Mouse (Mus musculus): Measurements from ENCODE around the gene Slc22a20.

Gene Slc22a20

DNA sequence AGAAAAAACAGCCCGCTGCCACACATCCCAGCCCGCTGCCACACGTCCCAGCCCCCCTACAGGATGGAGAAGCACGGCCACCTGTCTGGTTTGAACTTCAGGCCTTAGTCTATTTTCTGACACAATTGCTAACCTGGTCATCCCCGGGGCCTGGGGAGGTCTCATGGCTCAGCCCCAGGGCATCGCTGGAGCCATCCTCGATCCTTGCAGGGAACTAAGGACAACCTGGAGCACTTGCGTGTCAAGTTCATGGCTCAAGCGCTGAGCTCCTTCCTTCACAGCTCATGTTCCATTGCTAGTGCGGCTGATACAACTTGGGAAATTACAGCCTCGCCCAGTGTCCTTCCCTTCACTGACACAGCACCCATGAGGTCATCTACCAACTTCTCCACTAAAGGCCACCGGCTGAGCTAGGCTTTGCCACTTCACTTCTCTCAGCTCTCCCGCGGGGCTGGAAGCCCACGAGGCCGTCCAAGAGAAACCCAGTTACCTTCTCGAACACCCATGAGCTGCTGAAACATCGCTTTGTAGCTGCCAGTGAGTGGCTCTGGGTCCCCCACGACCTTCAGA lies 32.7 kb downstream of the Slc22a20 start:
- no peak for DNase-seq (ENCODE audit: low read depth in 1 of 2, low spot score in 2 of 2)

DNA sequence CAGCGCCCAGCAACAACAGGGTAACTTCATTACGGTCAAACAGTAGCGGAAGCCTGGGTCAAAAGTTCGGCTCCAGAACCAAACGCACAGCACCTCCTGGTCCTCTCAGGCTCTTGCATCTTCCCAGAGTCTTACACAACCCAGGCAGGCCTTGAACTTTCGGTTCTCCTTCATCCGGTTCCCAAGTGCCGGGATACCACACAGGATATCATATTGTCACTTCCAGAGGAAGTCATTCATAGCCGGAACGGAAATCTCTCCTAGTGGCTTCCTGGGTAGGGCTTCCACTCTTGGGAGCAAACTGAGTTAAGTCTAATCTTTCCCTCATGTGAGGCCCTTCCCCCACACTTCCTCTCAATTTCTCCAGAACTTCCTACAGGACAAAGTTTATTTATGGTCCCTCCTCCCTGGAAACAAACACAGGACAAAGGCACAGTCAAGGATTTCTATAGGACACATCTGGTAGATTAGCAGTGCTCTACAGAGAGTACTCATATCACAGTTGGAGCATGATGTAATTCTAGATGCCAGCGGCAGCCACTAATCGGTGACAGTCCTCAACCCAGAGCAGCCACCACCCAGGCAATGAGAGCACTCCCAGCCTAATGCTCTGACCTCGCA lies 33.8 kb downstream of the Slc22a20 start:
- peak; percentile 42 to 63 for DNase-seq (ENCODE audit: low read depth in 1 of 2, low spot score in 2 of 2)

DNA sequence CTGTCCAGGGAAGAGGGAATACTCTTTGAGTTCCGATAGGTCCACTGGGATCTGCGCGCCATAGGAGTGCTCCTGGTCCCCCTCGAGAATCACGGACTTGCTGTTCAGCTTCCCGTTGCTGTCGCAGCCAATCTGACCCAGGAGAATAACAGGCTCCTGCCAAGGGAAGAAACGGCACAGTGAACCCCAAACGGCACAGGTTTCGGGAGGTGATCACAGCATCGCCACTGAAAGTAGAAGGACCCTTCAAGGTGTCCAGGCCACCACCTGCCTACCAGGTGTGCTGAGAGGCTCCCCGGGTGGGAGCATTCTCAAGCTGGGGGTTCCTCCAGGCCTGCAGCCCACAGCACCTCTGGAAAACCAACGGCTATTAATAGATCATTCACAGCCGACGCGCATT lies 34.3 kb downstream of the Slc22a20 start:
- DNase-seq (ENCODE audit: low read depth in 1 of 2, low spot score in 2 of 2), result no peak

DNA sequence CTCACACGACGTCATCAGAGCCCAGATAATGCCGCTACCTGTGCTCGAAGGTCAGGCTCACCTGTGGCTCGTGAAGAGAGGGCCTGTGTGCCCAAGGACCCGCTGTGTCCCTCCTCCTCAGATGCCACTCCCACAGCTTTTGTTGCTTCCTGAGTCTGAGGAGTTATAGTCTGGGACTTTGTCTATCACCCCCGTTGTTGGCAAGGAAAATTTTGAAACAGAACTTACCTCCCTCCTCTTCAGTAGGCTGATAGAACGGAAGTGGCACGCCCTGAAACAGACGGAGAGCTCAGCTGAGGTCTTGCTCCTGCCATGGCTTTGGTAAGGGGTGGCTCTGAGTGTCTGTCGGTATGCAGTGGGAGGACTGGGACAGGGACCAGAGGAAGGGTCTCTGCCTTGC lies 35.7 kb downstream of the Slc22a20 start:
- DNase-seq (ENCODE audit: low read depth in 1 of 2, low spot score in 2 of 2), result no peak

DNA sequence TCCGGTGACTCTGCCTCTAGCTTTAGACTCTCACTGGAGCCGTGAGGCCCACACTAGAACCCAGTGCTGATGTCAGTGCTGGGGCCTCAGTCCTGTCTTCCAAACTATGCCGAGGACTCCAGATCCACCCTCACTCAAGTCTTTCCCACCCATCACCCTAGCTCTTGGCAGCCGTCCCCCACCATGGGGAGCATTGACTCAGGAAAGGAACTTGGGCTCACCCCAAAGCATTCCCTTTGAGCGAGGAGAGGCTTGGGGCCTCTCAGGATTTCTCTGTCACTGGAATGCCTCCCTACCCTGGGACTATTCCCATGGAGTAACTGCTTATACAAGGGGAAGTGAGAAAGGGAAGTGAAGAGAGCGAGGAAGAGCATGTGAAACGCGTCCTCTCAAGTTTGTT lies 40.1 kb downstream of the Slc22a20 start:
- DNase-seq (ENCODE audit: low read depth in 1 of 2, low spot score in 2 of 2), result peak in 1 of 2 experiments; percentile 52

DNA sequence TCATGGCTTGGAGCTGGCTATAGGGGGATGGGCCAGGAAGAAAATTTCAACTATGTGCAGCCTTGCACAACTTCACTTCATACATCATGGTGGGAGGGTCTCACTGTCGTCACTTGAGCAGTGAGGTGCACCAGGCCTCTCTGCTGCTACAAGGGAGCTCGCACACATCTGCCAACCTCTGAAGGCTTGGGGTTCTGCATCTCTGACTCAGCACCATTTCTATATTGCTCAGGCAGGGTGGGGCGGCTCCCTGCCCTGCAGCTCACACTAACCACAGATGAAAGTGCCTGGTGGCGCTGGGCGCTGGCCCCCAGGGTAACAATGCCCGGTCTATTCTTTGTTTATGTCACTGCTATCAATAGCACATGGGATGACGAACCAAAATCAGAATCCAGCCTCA lies 40.9 kb downstream of the Slc22a20 start:
- DNase-seq (ENCODE audit: low read depth in 1 of 2, low spot score in 2 of 2), result peak; percentile 48 to 74

DNA sequence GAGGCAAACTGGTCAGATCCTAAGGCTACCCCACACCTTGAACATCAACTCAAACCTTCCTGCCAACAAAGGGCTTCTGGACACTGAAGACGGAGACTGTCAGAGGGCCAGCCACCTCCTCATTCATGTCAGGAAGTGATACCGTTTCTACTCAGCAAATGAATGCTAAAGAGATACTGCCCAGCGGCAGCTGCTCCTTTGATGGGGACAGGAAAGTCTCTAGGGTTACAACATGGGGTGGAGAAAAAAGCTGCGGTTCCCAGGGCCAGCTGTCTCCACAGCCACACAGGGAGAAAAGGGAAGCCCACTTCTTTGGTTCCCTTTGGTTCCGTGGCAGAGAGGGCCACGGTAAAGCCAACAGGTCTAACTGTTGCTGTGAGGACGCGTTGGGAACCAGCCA lies 41.8 kb downstream of the Slc22a20 start:
- peak; percentile 46 to 62 for DNase-seq (ENCODE audit: low read depth in 1 of 2, low spot score in 2 of 2)

DNA sequence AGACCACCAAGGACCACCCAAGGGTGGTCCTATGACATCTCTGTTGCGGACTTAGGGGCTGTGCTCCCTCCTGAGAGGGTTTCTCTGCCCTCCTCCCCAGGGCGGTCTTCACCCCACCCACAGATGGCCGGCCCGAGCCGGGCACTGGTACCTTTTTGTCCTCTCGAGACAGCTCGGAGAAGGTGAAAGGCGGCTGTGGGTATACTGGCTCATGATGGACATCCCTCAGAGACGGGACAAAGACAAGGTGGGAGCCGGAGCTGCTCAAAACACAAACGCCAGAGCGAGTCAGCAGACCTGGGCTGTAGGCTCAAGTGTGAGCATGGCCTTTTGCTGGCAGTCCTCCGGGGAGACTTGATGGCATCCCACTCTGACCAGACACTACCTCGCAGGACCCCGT lies 42.5 kb downstream of the Slc22a20 start:
- no peak for DNase-seq (ENCODE audit: low read depth in 1 of 2, low spot score in 2 of 2)

DNA sequence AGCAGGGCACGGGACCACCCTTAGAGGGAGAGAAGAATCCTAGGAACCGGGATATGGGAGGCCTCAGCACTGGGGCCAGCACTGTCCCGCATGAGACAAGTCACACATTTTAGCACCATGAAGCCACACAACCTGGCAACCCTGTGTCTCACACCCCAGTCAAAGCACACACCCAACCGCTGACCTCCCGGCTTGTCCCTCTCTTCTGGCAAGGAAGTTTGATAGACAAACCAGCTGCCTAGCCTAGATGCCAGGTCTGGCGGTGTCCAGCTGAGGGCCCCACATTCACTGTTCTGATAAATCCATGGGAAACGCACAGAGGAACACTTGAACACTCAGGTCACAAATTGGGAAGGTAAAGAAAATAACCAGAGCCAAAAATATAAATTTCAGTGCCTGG lies 43.4 kb downstream of the Slc22a20 start:
- no peak for DNase-seq (ENCODE audit: low read depth in 1 of 2, low spot score in 2 of 2)

DNA sequence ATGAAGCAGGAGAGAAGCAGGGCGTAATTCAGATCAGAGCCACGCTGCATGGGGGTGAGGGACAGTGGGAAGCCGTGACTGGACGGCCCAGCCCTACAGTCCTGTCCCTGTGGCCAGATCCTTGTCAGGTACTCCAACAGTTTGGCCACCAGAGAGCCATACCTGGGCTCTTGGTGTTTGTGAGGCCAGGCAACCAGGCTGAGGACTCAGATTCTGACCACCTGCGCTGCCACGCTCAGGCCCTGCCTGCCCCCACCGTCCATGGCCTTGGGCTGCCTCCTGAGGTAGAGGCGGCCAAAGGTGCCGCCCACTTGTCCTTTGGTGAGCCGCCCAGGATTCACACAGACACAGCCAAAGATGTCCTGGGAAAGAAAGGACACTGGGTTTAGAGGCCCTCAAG lies 45.3 kb downstream of the Slc22a20 start:
- no peak for DNase-seq (ENCODE audit: low read depth in 1 of 2, low spot score in 2 of 2)

DNA sequence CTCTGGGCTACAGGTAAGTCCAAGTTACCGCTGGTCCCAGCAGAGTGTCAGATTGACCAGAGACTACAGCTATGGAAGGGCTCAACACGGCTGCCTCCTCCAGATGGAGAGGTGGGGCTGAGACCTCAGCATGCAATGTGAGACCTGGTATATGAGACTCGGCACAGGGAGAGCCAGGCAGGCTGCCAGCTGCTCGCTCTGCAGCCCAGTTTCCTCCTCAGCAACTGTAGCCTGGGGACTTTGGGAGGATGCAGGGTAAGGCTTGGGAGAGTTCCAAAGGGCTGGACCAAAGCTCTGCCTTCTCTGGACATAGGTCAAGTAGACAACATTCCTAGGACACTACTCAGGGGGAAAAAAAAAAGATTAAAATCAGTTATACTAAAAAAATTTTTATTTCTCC lies 45.8 kb downstream of the Slc22a20 start:
- no peak for DNase-seq (ENCODE audit: low read depth in 1 of 2, low spot score in 2 of 2)

DNA sequence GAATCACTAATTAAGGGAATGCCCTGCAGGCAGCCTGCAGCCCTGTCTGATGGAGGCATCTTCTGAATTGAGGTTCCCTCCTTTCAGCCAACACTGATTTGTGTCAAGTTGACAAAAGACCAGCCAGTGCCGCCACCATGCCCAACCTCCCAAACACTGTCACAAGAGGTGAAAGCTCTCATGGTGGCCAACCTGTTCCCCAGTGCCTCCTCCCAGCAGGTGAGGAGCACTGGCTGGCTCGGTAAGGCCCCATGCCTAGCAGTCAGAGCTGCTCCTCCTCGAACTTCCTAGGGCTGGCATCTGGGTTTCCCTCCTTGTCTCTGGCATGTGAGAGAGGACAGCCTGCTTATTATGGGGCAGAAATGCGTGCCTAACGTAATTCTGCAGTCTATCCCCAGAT lies 46.2 kb downstream of the Slc22a20 start:
- DNase-seq (ENCODE audit: low read depth in 1 of 2, low spot score in 2 of 2), result no peak

DNA sequence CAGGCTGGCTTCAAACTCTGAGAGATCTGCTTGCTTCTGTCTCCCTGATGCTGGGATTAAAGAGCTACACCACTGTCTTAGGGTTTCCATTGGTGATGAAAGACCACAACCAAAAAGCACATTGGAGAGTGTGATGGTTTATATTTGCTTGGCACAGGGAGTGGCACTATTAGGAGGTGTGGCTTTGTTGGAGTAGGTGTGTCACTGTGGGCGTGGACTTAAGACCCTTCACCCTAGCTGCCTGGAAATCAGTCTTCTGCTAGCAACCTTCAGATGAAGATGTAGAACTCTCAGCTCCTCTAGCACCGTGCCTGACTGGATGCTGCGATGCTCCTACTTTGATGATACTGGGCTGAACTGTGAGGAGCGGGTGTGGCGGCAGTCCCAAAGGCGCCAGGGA lies 47.4 kb downstream of the Slc22a20 start:
- DNase-seq (ENCODE audit: low read depth in 1 of 2, low spot score in 2 of 2), result no peak

DNA sequence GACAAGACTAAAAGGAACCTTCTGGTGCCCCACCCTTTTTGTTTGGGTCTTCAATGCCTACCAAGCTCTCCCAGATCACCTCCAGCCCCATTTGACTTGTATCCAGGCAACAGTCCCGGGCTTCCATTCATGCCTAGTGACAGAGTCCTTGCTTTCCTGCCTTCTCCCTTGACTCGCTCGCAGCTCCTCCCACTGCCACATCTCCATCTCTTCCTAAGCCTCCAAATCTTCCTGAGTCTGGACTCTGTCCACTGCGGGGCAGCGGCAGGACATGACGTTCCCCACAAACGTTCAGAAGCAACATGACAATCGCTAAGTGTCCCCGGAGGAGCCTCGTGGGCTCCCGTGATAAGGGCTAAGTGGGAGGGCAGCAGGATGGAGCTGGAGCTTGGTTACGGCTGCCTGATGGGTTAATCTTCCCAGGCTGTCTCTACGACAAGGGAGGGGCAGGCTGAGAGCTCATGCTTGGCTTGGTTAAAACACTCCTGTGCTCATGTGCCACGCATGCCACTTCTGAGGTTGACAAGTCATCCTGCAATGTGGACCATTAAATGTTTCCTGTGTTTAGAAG lies 48.0 kb downstream of the Slc22a20 start:
- no peak for DNase-seq (ENCODE audit: low read depth in 1 of 2, low spot score in 2 of 2)

DNA sequence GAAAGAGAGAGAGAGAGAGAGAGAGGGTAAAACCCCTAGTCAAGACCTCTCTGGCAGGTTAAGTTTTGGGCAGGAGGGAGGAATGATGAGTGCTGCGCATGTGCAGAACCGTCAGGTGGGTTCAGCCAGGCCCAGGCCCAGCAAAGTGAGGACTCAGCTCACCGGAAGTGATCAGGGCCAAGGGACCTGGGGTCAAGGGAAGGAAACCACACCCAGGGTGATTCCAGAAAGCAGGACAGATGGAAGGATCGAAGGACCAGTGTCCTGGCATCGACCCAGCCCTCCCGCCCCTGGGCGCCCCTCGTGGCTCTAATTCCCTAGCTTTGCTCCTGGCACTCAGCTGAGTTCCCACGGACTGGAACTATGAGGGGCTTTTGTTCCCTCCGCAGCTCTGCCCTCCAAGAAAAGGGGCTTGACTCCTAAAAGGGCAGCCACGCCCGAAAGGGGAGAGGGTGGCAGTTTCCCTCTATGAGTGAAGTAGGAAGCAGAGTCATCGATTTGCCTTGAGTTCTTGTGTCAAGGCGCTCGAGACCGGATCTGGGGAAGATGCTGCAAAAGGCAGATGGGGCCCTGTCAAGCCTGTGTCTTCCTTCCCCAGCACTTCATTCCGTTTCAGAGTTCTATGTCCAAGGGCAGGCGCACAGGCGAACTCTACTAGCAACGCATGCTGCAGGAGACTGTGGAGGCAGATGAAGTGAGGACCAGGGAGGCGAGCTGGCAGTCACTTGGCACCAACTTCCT lies 48.7 kb downstream of the Slc22a20 start:
- DNase-seq (ENCODE audit: low read depth in 1 of 2, low spot score in 2 of 2), result no peak

DNA sequence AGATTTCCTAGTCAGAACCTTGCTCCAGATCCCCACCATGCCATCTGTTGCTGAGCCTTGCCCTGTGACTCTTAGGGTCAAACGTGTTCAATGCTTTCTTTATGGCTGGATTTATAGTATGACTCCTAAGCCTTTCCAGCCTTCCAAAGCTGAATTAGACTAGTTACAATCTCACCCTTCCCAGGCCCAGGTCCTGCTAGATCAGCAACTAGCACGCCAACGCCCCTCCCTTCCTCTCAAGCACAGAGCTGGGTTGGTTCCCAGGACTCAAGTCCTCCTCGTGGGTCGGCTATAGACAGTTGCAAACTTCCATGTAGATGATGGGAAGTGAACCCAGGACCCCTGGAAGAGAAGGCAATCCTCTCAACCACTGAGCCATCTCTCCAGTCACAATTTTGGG lies 50.3 kb downstream of the Slc22a20 start:
- DNase-seq (ENCODE audit: low read depth in 1 of 2, low spot score in 2 of 2), result no peak

DNA sequence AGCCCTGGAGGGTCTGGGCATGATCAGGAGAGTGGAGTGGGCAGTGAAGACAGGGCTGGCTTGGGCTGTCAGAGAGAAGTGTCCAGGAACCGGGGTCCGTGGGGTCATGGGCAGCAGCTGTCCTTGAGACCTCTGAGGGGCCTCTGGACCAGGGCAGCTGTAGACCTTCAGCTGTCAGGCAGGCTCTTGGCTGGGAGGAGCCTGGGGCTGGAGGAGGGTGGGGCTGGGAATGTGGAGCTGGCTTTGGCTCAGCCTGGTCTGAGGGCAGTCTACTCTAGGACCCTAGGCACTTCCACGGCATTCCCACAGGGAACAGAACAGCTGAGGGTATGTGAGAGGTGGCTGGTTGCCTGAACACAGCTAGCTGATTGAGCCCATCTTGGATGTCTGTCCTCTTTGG lies 50.7 kb downstream of the Slc22a20 start:
- no peak for DNase-seq (ENCODE audit: low read depth in 1 of 2, low spot score in 2 of 2)

DNA sequence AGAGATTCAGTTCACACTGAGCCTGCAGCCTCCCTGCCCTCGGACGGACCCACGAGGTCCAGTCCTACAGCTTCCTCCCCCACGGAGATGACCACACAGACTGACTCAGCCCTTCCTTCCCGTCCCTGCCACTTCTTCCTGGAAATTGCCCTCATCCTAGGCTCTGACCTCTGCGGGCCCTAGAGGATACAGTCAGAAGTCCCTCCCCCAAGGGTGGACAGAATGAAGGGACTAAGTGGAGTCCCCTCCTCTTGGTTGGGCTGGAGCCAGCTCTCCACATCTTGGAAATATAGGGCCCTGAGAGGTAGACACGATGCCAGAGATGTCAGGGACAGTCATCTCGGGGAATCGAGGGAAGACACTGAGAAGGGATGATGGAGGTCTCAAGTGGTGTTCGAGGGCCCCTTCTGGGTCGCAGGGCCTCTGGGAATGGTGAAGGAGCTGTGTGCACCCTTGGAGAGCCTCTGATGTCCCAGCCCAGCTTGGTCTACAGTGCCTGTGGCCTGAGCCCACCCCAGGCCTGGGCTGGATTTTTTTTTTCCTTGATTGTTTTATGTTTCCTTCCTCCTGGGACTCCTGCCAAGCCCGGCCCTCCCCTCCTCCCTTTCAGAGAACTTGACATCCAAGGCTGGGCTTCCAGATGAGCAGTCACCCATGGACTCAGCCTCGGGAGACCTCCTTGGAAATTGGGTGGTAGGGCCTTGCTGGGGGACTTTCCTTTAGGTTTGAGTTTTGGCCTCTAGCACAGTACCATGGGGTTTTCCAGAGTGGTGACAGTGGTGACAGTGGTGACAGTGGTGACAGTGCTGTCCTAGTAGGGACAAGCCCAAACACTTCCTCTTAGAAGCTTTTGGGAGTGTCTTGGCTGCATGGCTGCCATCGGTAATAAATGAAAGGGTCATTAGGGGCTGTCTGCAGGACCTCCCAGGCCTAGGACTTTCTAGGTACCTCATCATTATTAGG lies 56.0 kb downstream of the Slc22a20 start:
- peak in 1 of 2 experiments; percentile 70 for DNase-seq (ENCODE audit: low read depth in 1 of 2, low spot score in 2 of 2)

DNA sequence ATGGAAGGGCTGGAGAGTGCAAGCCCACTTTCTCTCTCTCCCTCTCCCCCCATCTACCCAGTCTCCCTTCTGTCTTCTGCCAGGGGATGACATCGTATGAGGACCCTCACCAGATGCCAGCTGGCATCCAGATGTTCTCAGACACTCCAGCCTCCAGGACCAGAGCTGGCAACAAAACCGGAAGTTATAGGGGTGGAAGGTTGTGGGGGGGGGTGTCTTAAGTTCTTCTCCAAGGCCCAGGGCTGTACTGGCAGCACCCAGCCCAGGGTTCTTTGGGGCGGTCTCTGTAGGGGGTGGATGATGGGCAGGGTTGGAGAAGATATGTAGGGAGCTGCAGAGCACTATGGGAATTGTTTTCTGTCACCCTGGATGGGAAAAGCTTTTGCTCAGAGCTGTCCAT lies 57.4 kb downstream of the Slc22a20 start:
- no peak for DNase-seq (ENCODE audit: low read depth in 1 of 2, low spot score in 2 of 2)

DNA sequence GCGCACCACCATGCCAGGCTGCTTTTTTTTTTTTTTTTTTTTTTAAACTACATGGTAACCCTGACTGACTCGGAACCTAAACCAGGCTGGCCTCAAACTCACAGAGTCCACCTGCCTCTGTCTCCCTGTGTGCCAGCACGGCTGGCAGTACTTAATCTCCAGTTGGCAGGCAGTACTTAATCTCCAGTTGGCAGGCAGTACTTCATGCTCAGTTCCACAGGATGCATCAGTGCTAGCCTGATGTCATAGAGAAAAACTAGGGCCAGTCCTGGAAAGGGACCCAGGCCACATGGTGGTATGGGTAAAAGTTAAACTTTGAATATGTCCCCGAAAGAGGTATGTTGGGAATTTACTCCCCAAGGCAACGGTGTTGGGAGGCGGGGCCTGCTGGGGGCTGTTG lies 57.8 kb downstream of the Slc22a20 start:
- no peak for DNase-seq (ENCODE audit: low read depth in 1 of 2, low spot score in 2 of 2)

DNA sequence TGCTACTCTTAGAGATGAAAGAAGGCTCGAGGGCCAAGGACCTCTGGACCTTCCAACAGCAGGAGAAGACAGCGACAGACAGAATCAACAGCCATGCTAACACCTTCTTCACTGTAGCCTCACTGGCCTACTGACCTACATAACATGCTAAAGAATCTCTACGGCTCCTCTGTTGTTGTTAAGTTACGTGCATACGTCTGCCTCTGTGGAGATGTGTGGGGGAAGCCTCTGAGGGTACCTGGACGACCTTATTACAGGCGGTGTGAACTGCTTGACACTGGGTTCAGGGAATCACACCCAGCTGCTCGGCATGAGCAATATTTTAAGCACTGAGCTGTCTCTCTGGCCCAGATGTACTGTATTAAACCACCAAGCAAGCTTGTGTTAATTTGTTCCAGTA lies 58.4 kb downstream of the Slc22a20 start:
- no peak for DNase-seq (ENCODE audit: low read depth in 1 of 2, low spot score in 2 of 2)
